Mouse (Mus musculus): Measurements from ENCODE around the gene Slc35f2. TPM values are rescaled to one million over a fixed set of nuclear protein-coding genes. Genes with fewer than 3 reads are reported as not detected.

Gene Slc35f2
- polyA plus RNA-seq, 1 experiment from 2014 or later = 1.2 TPM

- ATAC-seq = no peak
- Histone ChIP-seq H3K4me1 (ENCODE audit: insufficient read depth, low read depth, low read length) (no peaks in the 10 kb centered on the region), H3K36me3 (ENCODE audit: insufficient read depth, low read length) (no peaks in the 10 kb centered on the region), H3K9me3 (ENCODE audit: low read length) (no peaks in the 10 kb centered on the region), H3K9ac (replicated peaks; ENCODE audit: low read depth) (no peak overlapping the region), H3K4me3 (ENCODE audit: low read depth, low read length) (no peak overlapping the region), H3K27me3 (replicated peaks; ENCODE audit: insufficient read depth, low read length) (no peaks in the 10 kb centered on the region), H3K4me2 (replicated peaks; ENCODE audit: low read depth, low read length) (no peak overlapping the region), H3K27ac (ENCODE audit: low read length) (no peak overlapping the region)
- TF ChIP-seq EP300 (IDR thresholded peaks at IDR 0.05) (no peak), CTCF (IDR thresholded peaks at IDR 0.05) (no peak)
- 81% methylated on average over 1 of the region's 1 CpGs for WGBS
- DNase-seq (ENCODE audit: low spot score) = no peak
Measured at GRCm38 (mm10) chr9:53854525-53854924, 83.2 kb downstream of the Slc35f2 start.

DNA sequence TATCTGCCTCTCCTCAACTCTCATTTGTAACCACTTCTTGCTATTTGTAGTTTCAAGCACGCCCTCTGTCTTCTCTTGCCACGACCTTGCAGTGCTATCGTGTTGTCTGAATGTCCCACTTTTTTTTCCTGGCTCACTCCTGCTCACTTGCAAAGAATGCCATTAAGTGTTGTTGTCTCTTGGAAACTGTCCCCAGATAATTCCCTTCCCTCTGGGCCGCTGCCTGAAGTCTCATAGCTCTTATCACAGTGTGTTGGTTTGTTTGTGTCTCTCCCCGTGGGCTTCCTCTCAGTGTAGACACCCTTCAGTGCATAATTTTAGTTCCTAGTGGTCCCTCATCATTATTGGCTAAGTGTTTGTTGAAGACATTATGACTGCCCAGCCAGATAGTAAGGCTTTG is 86.5 kb downstream of the Slc35f2 start:
- 40% methylated on average over 5 of the region's 5 CpGs for WGBS
- TF ChIP-seq CTCF (IDR thresholded peaks at IDR 0.05) (no peak), EP300 (IDR thresholded peaks at IDR 0.05) (no peak)

More for the DNA sequence above, 86.5 kb downstream of the Slc35f2 start:
- no peaks in the 10 kb centered on the region for H3K9me3 ChIP-seq (ENCODE audit: low read length)
- no peaks in the 10 kb centered on the region for H3K27me3 ChIP-seq (replicated peaks; ENCODE audit: insufficient read depth, low read length)
- H3K4me1 ChIP-seq (ENCODE audit: insufficient read depth, low read depth, low read length) = no peaks in the 10 kb centered on the region
- H3K4me2 ChIP-seq (replicated peaks; ENCODE audit: low read depth, low read length) = no peak overlapping the region
- no peak overlapping the region for H3K4me3 ChIP-seq (ENCODE audit: low read depth, low read length)
- DNase-seq (ENCODE audit: low spot score) = no peak
- H3K27ac ChIP-seq (ENCODE audit: low read length) = no peak overlapping the region
- H3K36me3 ChIP-seq (ENCODE audit: insufficient read depth, low read length) = no peaks in the 10 kb centered on the region
- no peak for ATAC-seq
- H3K9ac ChIP-seq (replicated peaks; ENCODE audit: low read depth) = no peak overlapping the region

Other genes starting within 250 kb of the Slc35f2 start
- gene Atm, start 234.8 kb upstream of the Slc35f2 start, polyA plus RNA-seq (2015; fragmentation: Nextera tagmentation; extraction: Ambion mirVana) = 3.5 and 4.6 TPM in 2 replicates
- 6.8 and 7.9 TPM in 2 replicates for gene Npat, start 234.5 kb upstream of the Slc35f2 start, polyA plus RNA-seq (2015; fragmentation: Nextera tagmentation; extraction: Ambion mirVana)
- gene Acat1, start 161.2 kb upstream of the Slc35f2 start, polyA plus RNA-seq (2015; fragmentation: Nextera tagmentation; extraction: Ambion mirVana) = 65.7 and 66.6 TPM in 2 replicates
- gene Cul5, start 101.5 kb upstream of the Slc35f2 start, polyA plus RNA-seq (2015; fragmentation: Nextera tagmentation; extraction: Ambion mirVana) = 24.2 and 25.2 TPM in 2 replicates
- gene Rab39, start 65.3 kb upstream of the Slc35f2 start, polyA plus RNA-seq (2015; fragmentation: Nextera tagmentation; extraction: Ambion mirVana) = 0.29 and 0.33 TPM in 2 replicates
- gene Sln, start 78.6 kb downstream of the Slc35f2 start, polyA plus RNA-seq (2015; fragmentation: Nextera tagmentation; extraction: Ambion mirVana) = 8.6 and 11.0 TPM in 2 replicates
- gene Elmod1, start 203.8 kb downstream of the Slc35f2 start, polyA plus RNA-seq (2015; fragmentation: Nextera tagmentation; extraction: Ambion mirVana) = 1.2 and 1.8 TPM in 2 replicates

Measured in lung, postnatal 0 days (tissue).